Mouse (Mus musculus) cerebellum, adult 8-10 months (tissue): ENCODE data around the gene Sema6b.

Source experiments
- DNase-seq: peaks from one replicate; pipeline ENCODE4 v3.0.0; 2022

Gene Sema6b

GRCm38 (mm10) chr17:56144546-56144945 is 4.4 kb upstream of the Sema6b start:
- DNase-seq, result no peak

DNA sequence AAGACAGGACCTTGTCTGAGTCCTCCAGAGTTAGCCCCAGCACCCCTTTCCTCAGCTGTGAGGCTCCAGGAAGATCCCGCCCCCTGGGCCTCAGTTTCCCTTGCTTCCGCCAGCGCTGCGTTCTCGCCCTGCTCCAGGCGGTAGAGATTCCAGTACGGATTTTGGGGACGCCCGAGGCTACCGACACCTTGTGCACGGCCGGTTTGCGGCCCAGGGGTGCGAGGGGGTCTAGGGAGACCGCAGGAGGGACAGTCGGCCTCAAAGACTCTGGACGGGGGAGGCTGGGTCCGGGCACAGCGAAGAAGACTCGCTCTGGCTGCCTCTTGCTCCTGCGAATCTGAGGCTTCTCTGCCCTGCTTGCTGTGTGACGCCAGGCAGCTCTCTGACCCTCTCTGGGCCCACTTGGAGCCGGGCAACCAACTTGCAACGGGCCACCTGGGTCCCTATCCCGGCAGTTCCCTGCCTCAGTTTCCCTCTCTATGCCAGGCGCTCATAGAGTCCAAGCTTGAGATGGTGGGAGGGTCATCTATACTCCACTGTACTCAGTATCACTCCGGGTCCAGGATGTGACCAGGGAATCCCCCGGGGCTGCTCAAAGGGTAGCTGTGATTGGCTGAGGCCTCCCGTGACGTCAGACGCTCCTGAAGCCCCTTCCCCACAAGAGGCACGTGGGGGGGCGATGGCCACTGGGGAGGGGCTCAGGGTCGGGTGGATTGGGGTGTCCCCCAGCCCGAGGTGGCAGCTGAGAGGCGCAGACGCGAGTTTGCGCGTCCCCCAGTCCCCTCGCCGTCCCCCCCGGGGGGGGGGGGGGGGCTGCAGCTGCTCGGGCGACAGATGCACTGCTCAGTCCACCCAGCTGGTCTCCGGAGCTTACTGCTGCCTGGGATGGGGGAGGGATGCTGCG is 1.8 kb upstream of the Sema6b start:
- DNase-seq, result peak; percentile 67

GRCm38 (mm10) chr17:56139355-56139754 is 788 bp downstream of the Sema6b start:
- DNase-seq, result no peak

DNA sequence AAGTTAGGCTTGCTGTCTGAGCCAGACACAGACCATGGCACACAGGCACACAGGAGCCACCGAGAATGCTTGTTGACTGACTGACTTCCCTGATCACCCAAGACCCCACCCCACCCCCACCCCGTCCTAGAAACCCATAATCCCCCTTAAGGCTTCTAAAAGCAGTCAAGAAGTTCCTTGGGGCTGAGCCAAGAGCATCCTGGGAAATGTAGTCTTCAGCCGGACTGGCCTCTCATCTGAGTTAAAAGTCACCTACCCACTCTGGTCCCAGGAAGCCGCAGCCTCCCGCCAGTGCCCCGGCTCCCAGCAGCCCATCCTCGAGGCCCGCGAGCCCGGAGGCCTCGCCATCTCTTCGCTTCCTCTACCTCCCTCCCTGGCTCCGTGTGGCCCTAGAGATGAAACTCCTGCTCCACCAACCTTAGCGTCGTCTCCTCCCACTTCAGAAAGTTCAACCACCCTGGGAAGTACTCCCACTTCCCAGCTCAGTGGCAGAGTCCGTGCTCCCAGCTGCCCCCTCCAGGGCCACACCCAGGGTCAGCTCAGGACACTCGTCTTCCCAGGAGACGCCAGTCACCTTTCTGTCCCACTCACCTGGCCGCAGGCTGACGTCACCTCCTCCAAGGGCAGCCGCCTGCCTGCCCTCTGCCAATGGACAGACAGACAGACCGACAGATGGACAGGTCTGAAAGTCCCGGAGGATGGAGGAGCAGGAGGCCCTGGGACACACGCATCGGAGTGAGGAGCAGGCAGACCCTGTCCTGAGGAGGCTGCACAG is 2.1 kb downstream of the Sema6b start:
- no peak for DNase-seq

GRCm38 (mm10) chr17:56136558-56136957 is 3.6 kb downstream of the Sema6b start:
- no peak for DNase-seq

GRCm38 (mm10) chr17:56134463-56134971 is 5.6 kb downstream of the Sema6b start:
- DNase-seq, result peak; percentile 60

DNA sequence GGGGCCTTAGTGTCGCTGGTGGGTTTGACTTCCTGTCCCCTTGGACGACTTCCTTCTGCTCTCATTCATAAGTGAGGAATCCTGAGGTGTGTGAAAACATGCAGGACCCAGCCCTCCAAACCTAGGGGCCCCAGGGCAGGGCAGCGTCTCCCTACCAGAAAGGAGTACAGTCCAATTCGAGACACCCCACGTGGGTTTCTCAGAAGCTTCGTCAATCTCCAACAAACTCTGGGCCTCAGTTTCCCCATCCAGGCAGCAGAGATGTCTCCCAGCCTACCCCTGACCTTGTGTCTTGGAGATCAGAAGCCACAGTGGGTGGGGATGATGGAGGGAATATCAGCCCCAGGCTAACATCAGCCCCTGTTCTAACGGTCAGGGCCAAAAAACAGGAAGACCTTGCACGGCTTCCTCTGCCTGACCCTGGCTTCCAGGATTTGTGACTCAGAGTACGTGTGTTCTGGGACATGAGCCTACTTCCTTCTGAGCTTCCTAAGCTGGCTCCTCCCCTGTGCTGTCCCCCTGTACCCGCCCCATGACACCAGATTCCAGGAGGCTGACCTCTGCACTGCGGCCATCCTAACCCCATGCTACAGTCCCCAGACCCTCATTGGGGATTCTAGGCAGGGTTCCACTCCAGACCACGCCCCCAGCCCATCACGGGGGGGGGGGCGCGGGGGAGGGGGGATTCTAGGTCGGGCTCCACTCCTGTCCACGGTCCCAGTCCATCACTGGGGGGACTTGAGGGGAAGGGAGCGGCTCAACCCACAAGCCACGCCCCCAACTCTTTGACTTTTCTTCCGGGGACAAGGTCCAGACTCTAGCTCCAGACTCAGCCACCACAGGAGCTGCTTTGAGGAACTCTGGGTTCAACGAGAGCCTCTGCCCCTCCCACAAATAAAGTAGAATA is 6.4 kb downstream of the Sema6b start:
- DNase-seq, result no peak

- DNase-seq, result peak; percentile 78
Measured at GRCm38 (mm10) chr17:56132661-56133060, 7.5 kb downstream of the Sema6b start.

DNA sequence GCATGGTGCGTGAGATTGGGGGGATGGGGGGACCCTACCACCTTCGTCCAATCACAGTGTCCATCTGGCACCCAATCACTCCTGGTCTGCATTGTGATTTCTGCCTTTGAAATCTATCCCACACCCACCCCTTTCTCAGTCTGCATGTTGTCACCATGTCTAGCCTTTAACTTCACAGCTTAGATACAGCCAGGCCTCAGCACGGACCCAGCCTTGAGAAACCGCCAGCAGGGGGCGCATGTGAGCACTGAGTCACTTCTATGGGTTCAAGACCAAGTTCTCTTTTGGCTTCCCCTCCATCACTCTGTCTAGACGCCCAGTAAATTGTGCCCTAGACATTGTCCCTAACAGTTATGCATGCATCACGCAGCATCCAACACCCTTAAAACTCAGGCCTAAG is 8.3 kb downstream of the Sema6b start:
- peak; percentile 75 for DNase-seq

DNA sequence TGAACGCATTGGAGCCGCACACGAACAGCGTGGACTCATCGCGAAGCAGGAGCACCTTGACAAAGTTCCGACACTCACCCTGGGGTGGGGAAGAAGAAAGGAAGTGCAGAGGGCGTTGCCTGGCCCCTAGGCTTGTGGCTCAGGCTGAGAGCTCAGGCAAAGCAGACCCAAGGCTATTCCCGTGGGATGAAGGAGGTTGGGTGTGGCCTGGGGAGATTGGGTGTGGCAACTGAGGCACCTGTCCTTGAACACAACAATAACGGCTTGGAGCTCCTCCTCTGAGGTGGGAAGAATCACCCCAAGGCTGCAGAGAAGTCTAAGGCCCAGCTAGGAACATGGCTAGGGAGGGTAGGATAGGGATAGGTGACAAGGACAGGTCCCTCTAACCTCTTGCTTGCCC is 9.0 kb downstream of the Sema6b start:
- no peak for DNase-seq

GRCm38 (mm10) chr17:56128246-56128645 is 11.9 kb downstream of the Sema6b start:
- DNase-seq, result no peak

- no peak for DNase-seq
Measured at GRCm38 (mm10) chr17:56126175-56126574, 14.0 kb downstream of the Sema6b start.

DNA sequence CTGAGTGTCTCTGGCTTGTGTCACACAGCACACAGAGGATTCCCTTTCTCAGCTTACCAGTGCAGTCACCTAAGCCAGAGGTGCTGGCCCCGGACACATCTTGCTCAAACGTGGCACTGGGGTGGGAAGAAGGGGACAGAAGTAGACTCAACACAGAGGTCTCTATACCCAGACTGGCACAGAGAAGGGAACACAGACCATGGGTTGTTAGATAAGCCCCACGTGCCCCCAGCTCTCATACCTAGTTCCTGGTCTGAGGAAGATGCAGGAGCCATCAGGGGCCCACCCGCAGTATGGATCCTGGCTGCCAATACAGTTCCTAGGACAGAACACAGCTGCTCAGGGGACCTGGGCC is 14.9 kb downstream of the Sema6b start:
- DNase-seq, result no peak

DNA sequence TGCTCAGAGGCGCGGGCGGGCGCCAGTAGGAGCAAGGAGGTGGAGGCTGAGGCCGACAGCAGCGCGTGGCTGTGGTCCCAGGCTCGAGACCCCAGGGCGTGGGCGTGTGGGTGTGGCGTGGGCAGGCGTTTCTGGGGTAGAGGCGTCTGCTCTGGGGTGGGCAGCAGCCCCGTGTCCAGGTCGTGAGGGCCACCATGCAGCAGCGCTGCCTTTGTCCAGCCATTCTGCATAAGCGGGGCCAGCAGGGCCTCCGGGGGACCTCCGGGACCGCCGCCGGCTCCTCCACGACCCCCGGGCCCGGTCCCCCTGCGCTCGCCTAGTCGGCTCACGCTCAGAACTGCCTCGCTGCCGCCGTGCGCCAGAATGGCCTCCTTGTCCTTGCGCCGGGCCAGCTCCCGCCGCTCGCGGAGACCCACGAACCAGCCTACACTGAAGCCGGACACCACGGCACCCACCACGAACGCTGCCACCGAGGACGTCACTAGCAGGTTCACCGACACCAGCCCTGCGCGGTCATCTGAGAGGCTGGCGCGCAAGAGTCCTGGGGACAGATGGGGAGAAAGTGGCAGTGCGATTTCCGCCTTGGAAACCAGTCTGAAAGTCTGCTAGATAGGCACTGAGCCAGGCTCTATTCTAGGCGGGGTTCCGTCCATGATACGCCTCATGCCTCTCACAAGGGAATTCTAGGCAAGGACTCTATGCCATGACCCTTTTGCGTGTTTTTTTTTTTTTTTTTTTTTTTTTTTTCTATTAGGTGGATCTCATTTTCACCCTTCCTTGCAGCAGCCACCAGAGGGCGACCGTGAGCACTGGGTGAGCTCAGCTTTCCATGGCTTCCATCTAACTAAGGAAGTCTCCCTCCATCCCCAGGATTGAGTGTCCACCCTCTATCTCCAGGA is 15.5 kb downstream of the Sema6b start:
- DNase-seq, result no peak

- no peak for DNase-seq
Measured at GRCm38 (mm10) chr17:56123681-56124340, 16.3 kb downstream of the Sema6b start.

DNA sequence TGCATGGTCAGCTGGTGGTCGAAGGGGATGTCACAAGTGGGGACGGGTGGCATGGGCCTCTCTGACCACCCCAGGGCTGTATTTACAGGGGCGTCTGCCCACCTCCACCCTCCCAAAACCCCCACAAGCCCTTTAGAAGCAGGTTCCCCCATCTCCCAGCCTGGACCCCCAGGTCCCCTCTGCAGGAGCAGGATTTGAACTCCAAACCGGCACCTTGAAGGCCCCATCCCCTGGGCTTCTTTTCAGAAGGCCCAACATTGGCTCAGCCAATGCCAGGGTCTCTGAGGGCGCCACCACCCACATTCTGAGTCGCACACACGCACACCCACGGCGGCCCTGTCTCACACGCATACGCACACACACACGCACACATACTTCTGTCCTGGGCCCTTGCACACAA is 17.0 kb downstream of the Sema6b start:
- no peak for DNase-seq

DNA sequence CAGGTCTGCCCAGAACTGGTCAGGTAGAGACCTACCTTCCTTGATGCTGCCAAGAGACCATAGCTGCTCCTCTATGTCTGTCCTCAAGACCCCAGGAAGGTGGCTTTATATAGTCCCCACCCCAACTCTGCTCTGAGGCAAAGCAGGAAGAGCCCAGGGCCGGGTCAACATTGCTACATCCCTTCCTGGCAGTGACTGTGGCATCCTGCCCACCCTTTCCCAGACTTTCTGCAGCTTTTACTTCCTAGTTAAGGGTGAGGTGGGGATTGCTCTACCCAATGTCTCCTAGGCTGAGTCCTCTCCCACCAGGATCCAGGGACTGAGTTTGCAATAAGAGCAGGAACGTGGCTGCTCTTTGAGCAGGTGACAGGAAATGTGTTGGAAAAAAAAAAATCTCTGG is 18.3 kb downstream of the Sema6b start, which contains the start of gene Lrg1:
Lrg1 (minus strand) TSS at position 176 of the 400 bp plus-strand sequence.
- no peak for DNase-seq

DNA sequence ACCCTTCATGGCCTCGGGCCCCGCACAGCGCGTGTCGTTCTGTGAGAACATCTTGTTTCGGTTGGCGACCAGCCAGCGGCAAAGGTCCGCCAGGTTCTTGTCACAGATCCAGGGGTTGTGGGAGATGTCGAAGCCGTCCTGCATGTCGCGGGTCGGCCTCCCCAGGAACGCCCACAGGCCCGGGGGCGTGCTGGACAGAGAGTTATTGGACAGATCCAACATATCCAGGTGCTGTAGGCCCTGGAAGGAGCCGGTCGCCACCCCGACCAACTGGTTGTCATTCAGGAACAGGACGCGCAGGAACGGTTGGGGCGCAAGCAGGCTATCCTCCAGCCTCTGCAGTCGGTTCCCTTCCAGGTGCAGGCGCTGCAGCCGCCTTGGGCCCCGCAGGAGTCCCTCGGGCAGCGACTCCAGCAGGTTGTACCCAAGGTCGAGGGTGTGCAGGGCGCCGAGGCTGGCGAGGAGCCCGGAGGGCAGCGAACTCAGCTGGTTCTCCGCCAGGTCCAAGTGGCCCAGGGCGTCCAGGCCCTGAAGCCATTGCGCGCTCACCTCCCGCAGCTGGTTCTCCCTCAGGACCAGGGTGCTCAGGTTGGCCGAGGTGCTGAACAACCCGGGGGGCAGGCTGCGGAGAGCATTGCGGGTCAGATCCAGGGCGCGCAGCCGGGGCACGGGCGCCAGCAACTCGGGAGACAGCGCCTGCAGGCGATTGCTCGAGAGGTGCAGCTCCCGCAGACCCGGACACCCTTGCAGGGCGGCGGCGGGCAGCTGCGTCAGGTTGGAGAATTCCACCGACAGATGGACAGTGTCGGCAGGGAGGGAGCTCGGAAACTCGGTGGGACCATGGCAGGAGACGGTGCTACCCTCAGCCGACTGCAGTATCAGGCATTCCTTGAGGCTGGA is 19.9 kb downstream of the Sema6b start:
- DNase-seq, result peak; percentile 62

DNA sequence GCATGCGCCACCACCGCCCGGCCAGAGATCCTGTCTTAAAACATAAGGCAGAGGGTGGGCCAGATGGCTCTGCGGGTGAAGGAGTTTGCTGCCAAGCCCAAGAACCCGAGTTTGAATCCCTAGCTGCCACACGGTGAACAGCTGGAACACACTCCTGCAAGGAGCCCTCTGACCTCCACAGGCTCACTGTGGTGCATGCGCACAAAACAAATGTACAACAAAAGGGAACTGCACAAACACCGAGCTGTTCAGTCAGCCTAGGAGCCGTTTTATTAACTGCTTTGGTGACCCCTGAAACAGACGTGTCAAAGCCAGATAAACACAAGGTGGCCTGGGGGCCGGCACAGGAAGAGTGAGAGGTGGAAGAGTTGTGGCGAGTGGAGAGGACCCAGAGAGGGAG is 20.7 kb downstream of the Sema6b start:
- no peak for DNase-seq

DNA sequence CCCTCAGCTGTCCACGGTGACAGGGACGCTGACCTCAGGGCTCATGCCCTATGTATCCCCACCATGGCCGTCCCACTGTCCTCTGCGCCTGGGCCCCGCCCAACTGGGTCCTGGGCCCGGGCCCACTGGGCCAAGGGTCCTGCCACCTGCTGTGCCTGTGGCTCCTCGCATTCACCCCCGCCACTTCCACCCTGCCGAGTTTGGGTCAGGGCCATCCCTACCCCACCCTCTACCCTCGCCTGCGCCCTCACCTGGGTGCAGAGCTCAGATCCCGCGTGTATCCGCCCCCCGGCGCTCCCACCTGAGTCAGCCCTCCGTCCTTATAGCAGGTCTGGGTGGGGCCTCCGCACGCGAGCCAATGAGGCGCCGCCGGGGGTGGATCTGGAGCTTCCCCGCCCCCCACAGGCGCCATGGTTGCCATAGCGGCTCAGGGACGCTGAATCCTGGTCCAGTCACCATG is 22.9 kb downstream of the Sema6b start, which contains the start of gene Plin5:
Plin5 (minus strand) TSS at position 346 of the 460 bp plus-strand sequence.
- no peak for DNase-seq
